Mouse (Mus musculus) retina, embryonic 14.5 days (tissue): ENCODE results near the gene Sf3b4.
A peak's percentile ranks its signal among the peaks of the same experiment; 100 is the strongest.

ENCODE experiments used
- DNase-seq: peaks from one replicate; pipeline ENCODE4 v3.0.0-alpha.2; 2015; ENCODE audit warnings: low spot score

The Sf3b4 gene

DNA sequence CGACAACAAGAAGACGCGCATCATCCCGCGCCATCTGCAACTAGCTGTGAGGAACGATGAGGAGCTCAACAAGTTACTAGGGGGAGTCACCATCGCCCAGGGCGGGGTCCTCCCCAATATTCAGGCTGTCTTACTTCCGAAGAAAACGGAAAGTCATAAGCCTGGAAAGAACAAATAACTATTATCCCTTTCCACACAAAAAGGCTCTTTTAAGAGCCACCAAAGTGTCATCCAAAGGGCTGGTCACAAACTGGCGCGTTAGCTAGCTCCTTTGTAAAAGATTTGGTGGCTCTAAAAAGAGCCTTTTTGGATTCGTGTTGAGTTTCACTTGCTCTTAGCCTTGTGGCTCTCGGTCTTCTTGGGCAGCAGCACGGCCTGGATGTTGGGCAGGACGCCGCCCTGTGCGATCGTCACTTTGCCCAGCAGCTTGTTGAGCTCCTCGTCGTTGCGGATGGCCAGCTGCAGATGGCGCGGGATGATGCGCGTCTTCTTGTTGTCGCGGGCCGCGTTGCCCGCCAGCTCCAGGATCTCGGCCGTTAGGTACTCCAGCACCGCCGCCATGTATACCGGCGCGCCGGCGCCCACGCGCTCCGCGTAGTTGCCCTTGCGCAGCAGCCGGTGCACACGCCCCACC, 48.1 kb downstream of the Sf3b4 start:
- DNase-seq = peak; percentile 60

GRCm38 (mm10) chr3:96220765-96221639, 48.9 kb downstream of the Sf3b4 start, which contains the start of the genes Hist2h2ac and Hist2h2be:
Gene Hist2h2ac, minus strand, starts transcription at chr3:96220880.
Gene Hist2h2be, plus strand, starts transcription at chr3:96221119.
- DNase-seq = peak; percentile 88

DNA sequence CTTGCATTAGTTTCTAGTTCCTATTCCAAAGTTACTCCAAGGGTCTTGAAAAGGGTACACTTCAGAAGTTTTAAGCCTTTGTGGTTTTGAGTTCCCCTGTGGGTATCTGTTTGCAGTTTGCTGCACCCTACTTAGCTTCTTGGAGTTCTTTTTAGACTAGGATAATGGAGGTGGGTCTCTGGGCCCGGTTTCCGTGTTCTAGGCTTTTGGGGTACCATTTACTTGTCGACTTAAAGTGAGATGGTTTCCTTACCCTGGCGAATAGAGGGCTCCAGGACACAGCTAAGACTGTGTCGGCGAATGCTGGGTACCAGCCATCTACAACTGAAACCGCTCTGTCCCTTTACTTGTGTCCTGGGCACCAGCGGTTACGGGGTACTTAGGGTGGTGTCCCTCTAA, 49.5 kb downstream of the Sf3b4 start:
- DNase-seq = peak; percentile 7

GRCm38 (mm10) chr3:96222774-96223173, 50.6 kb downstream of the Sf3b4 start:
- DNase-seq = no peak

DNA sequence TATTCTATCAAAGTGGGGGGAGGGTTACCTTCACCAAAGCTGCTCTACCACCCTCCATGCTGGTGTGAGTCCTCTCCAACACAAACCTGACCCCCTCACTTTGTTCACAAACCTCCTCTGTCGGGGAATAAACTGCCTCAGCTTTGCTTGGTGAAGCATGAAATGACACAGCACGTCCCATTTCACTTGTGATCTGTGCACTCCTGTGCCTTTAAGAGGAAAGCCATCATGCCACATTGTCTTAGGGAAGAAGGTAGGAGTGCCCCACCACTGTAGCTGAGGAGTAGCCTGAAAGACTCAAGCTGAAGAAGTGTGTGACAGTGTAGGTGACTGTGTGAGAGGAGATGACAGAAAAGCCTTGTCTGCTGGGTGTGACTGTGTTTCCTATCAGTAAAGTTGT, 53.3 kb downstream of the Sf3b4 start:
- peak; percentile 51 for DNase-seq
